Mouse (Mus musculus) midbrain, postnatal 0 days (tissue): ENCODE measurements around the gene Gnai2. TPM values are rescaled to one million over a fixed set of nuclear protein-coding genes. Genes with fewer than 3 reads are reported as not detected.
A peak's percentile ranks its signal among the peaks of the same experiment; 100 is the strongest.

Experiments
- ATAC-seq: fragments of 200-750 bp; cut with Nextera tagmentation; 2 replicates; pipeline ENCODE4 v1.8.0; 2017; ENCODE audit warnings: moderate number of reproducible peaks, mild to moderate bottlenecking, moderate TSS enrichment, moderate library complexity; ENCODE audit not compliant: low FRiP score
- DNase-seq: peaks from one replicate; pipeline ENCODE4 v3.0.0-alpha.2; 2015; ENCODE audit warnings: low spot score
- H3K27ac ChIP-seq: fragments of 300-500 bp; sonication (generic); 2 replicates; pipeline ENCODE4 v1.5.1; 2014; ENCODE audit warnings: low read depth, mild to moderate bottlenecking, low read length, mixed read lengths
- H3K27me3 ChIP-seq: fragments of 300-500 bp; sonication (generic); 2 replicates; pipeline ENCODE4 v1.6.1; 2014; ENCODE audit warnings: low read length, control low read depth, mixed read lengths; ENCODE audit not compliant: insufficient read depth
- H3K36me3 ChIP-seq: fragments of 300-500 bp; sonication (generic); 2 replicates; pipeline ENCODE4 v1.6.1; 2014; ENCODE audit warnings: low read length, control low read depth, mixed read lengths; ENCODE audit not compliant: insufficient read depth
- H3K4me1 ChIP-seq: fragments of 300-500 bp; sonication (generic); 2 replicates; pipeline ENCODE4 v1.6.1; 2014; ENCODE audit warnings: mild to moderate bottlenecking, control low read depth, antibody characterized with exemption, low read length, mixed read lengths; ENCODE audit not compliant: insufficient read depth
- H3K4me2 ChIP-seq: fragments of 300-500 bp; sonication (generic); 2 replicates; pipeline ENCODE4 v1.6.1; 2014; ENCODE audit warnings: low read depth, mild to moderate bottlenecking, low read length, mixed read lengths; ENCODE audit not compliant: poor library complexity, severe bottlenecking
- H3K4me3 ChIP-seq: fragments of 300-500 bp; sonication (generic); 2 replicates; pipeline ENCODE4 v1.5.1; 2014; ENCODE audit warnings: low read depth, mild to moderate bottlenecking, low read length, moderate library complexity
- H3K9ac ChIP-seq: fragments of 300-500 bp; sonication (generic); replicated peaks from 2 replicates; pipeline ENCODE4 v1.6.1; 2014; ENCODE audit warnings: mild to moderate bottlenecking, low read length, moderate library complexity, mixed read lengths; ENCODE audit not compliant: poor library complexity, severe bottlenecking
- H3K9me3 ChIP-seq: fragments of 300-500 bp; sonication (generic); 2 replicates; pipeline ENCODE4 v1.6.1; 2016; ENCODE audit warnings: low read length, control low read depth
- CTCF ChIP-seq: IDR thresholded peaks from 2 replicates; pipeline ENCODE4 v1.5.1; 2016; ENCODE audit warnings: antibody characterized with exemption, mild to moderate bottlenecking
- WGBS: fragments of 180-500 bp; shearing (Covaris S2); extraction: QIAGEN DNeasy Blood & Tissue Kit; methylation state at CpG from one replicate; pipeline ENCODE4 v1.1.7; 2014; 5-methylcytosine and 5-hydroxymethylcytosine counted together
- polyA plus RNA-seq: library from polyadenylated mRNA; unstranded; fragments of >200 nt; fragmentation: Nextera tagmentation; extraction: Ambion mirVana; gene quantifications from 2 replicates; pipeline ENCODE4 v1.2.1, GENCODE M21; 2015
- total RNA-seq: library from RNA; depleted of rRNA; stranded (reverse); fragments of >200 nt; gene quantifications from 2 replicates; pipeline ENCODE4 v1.2.3, GENCODE M21; 2014

The Gnai2 gene
- total and polyA plus RNA-seq, 2 experiments from 2014 or later, result 241 to 264 TPM

- H3K9ac ChIP-seq, result no peak within 1 kb of the TSS
- H3K27ac ChIP-seq, result no peak within 1 kb of the TSS
- no peak within 1 kb of the TSS for H3K4me2 ChIP-seq
- no peaks in the 10 kb centered on the region; the same call in 1 of the 2 replicates for H3K4me1 ChIP-seq
- no peak for DNase-seq
- no peaks in the 10 kb centered on the region for H3K9me3 ChIP-seq
- no peak for ATAC-seq
- H3K4me3 ChIP-seq, result no peak within 1 kb of the TSS
- no peaks in the 10 kb centered on the region for H3K36me3 ChIP-seq
- 82% methylated on average over 9 of the region's 9 CpGs for WGBS
- no peak for TF ChIP-seq CTCF
- H3K27me3 ChIP-seq, result peaks cover 7% of the 10 kb centered on the region
Observed at GRCm38 (mm10) chr9:107669480-107669945, 34.3 kb upstream of the Gnai2 start, which contains the start of gene Slc38a3. TSS of gene Slc38a3 (minus strand) at chr9:107669530.

GRCm38 (mm10) chr9:107668916-107669315 is 33.7 kb upstream of the Gnai2 start:
- ATAC-seq, result no peak
- Histone ChIP-seq H3K36me3 (no peaks in the 10 kb centered on the region), H3K9ac (no peak overlapping the region), H3K27ac (no peak overlapping the region), H3K9me3 (no peaks in the 10 kb centered on the region), H3K4me1 (no peaks in the 10 kb centered on the region; the same call in 1 of the 2 replicates), H3K4me3 (no peak overlapping the region), H3K27me3 (peaks cover 7% of the 10 kb centered on the region), H3K4me2 (no peak overlapping the region)
- TF ChIP-seq CTCF, result no peak
- no peak for DNase-seq
- 74% methylated on average over 3 of the region's 3 CpGs for WGBS

DNA sequence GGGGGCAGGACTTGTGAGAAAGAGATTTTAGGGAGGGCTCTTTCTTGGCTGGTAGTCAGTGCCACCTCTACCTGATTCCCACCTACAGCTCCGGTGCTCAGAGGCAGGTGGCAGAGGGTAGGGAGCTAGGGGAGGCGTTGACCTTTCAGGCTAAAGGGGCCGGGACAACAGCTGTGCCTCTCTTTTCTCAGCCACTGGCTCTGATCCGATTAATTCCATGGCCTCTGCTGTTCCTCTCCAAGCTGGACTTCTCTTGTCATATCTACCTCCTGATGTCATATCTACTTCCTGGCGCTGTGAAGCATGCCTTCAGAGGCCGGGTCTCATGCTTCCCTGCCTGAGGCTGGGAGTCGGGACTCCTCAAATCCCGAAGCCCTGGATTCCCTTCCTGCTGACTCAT is 32.8 kb upstream of the Gnai2 start:
- WGBS, result 35% methylated on average over 8 of the region's 8 CpGs
- no peak overlapping the region for H3K27ac ChIP-seq
- H3K4me2 ChIP-seq, result peak overlapping the region; percentile 62; the same call in 1 of the 2 replicates
- no peak overlapping the region for H3K9ac ChIP-seq
- no peaks in the 10 kb centered on the region for H3K9me3 ChIP-seq
- no peak for ATAC-seq
- no peak overlapping the region for H3K4me3 ChIP-seq
- H3K27me3 ChIP-seq, result peaks cover 7% of the 10 kb centered on the region
- no peak for TF ChIP-seq CTCF
- no peaks in the 10 kb centered on the region for H3K36me3 ChIP-seq
- no peak for DNase-seq
- H3K4me1 ChIP-seq, result peaks cover 5% of the 10 kb centered on the region

GRCm38 (mm10) chr9:107667219-107667618 is 32.1 kb upstream of the Gnai2 start:
- H3K4me1 ChIP-seq, result peaks cover 5% of the 10 kb centered on the region
- TF ChIP-seq CTCF, result no peak
- H3K27me3 ChIP-seq, result peaks cover 7% of the 10 kb centered on the region
- peak; percentile 81 for ATAC-seq
- H3K36me3 ChIP-seq, result no peaks in the 10 kb centered on the region
- H3K27ac ChIP-seq, result peak overlapping the region; percentile 65
- under 1% methylated on average over 24 of the region's 24 CpGs for WGBS
- H3K4me2 ChIP-seq, result peak overlapping the region; percentile 62
- DNase-seq, result peak; percentile 52
- no peaks in the 10 kb centered on the region for H3K9me3 ChIP-seq
- H3K9ac ChIP-seq, result peak overlapping the region; percentile 60
- peak overlapping the region; percentile 41 for H3K4me3 ChIP-seq

GRCm38 (mm10) chr9:107666751-107667205 is 31.6 kb upstream of the Gnai2 start:
- Histone ChIP-seq H3K36me3 (no peaks in the 10 kb centered on the region), H3K4me1 (peaks cover 5% of the 10 kb centered on the region), H3K4me3 (peak overlapping the region; percentile 41), H3K4me2 (peak overlapping the region; percentile 62), H3K27ac (peak overlapping the region; percentile 65), H3K27me3 (peaks cover 7% of the 10 kb centered on the region), H3K9me3 (no peaks in the 10 kb centered on the region), H3K9ac (peak overlapping the region; percentile 60)
- under 1% methylated on average over 30 of the region's 30 CpGs for WGBS
- ATAC-seq (no peak), DNase-seq (no peak)
- no peak for TF ChIP-seq CTCF

DNA sequence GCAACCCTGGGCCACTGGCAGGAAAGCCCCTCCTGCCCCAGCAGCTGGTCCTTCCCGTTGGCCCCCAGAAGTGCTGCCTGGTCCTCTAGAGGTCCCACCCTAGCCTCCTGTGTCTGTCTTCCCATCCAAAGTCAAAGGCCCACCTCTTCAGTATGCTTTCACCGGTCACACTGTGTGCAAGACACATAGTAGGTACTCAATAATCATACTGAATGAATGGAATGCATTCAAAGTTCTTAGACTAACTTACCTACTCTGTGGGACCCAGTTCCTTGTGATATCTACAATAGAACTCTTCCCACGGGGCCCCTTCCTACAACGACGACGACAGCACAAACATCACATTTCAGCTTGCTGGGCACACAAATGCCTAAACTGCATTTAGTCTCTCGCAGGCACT is 30.1 kb upstream of the Gnai2 start:
- H3K36me3 ChIP-seq, result no peaks in the 10 kb centered on the region
- DNase-seq, result no peak
- 82% methylated on average over 7 of the region's 7 CpGs for WGBS
- peaks cover 7% of the 10 kb centered on the region for H3K27me3 ChIP-seq
- ATAC-seq, result no peak
- TF ChIP-seq CTCF, result no peak
- H3K9ac ChIP-seq, result no peak overlapping the region
- peak overlapping the region; percentile 41; the same call in 1 of the 2 replicates for H3K4me3 ChIP-seq
- peaks cover 8% of the 10 kb centered on the region for H3K4me1 ChIP-seq
- peak overlapping the region; percentile 62 for H3K4me2 ChIP-seq
- no peaks in the 10 kb centered on the region for H3K9me3 ChIP-seq
- no peak overlapping the region for H3K27ac ChIP-seq
